Mouse (Mus musculus): ENCODE measurements around the gene Sulf2.

Sulf2 gene

DNA sequence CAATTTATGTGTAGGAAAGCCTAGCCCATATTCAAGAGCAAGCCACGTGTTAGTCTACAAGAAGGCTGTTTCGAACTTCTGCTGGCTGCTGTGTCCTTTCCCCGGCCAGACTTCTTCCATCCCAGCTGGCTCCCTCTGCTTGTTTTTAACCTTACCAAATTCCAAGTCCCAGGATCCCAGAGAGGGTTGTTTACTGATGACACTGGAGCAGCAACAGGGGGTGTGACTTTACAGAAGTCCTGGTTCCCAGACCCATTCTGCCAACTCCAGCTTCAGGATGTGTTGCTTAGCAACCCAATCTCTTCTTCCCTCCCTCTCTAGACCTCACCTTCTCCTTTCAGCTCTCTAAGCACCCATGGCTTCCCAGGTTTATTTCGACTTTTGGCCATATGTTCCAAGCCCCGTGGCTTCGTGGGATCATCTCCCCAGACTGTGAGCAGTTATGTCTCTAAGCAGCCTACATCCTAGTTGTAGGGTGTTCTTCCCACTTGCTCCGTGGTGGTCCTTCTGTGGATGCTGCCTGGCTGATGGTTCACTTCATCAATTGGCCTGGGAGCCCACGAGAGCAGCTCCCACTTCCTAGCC lies 20.2 kb upstream of the Sulf2 start:
- no peak for DNase-seq (ENCODE audit: low spot score)

- no peak for DNase-seq (ENCODE audit: low spot score)
These were observed 19.7 kb upstream of the Sulf2 start for GRCm38 (mm10) chr2:166175145-166175544.

GRCm38 (mm10) chr2:166173169-166173568 lies 17.7 kb upstream of the Sulf2 start:
- DNase-seq (ENCODE audit: low spot score) = no peak

DNA sequence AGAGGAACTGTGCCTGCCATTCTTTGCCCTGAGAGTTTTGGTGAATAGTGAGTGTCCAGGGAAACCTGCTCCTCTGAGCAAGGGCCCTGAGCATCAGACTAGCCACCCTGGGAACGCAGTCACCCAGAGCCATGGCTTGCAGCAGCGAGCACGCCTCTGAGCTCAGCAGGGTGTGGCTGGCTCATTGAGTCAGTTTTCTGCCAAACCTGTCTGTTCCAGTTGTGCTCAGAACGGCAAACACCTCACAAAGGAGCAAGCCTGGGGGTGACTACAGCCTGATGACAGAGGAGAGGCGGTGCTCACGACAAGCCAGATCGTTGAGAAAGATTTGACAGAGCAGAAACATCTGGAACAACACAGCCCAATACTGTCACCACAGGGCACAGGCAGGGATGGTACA lies 14.7 kb upstream of the Sulf2 start:
- DNase-seq (ENCODE audit: low spot score) = no peak

DNA sequence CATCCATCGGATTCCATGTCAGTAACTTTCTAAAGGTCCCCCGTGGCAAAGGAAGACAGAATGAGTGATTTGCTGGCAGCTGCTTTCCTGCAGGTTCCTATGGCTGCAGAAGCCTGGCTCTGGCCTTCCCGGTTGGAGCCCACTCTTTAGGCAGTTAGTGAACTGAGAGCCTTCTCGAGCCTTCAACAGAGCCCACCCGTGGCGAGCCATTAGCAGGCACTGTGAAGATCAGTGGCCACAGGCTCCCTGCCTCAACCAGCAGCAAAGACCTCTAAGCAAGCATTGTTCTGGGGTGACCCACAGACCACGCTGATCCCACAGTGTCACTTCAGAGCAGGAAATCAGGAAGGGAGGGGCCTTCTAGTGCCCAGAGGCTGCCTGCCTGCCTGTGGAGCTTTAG lies 13.4 kb upstream of the Sulf2 start:
- DNase-seq (ENCODE audit: low spot score) = no peak

DNA sequence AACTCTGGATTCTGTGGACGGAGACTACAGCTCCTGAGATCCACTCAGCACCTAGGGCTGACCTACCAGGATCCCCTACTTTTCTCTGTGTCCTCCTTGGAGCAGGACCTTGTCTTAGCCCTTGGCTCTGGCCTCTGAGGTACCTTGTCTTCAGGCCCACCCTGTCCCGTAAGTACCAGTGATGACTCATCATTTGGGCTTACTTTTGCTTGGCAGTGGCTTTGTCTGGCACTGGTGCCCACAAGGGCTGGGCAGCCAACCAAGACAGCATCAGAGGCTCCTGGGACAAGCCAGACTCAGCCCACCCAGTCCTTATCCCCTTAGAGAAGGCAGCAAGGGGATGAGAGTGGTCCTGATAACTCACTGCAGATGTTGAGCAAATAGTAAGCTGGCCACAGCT lies 11.9 kb upstream of the Sulf2 start:
- DNase-seq (ENCODE audit: low spot score) = no peak

- no peak for DNase-seq (ENCODE audit: low spot score)
These were observed 9.9 kb upstream of the Sulf2 start for GRCm38 (mm10) chr2:166165396-166165795.

DNA sequence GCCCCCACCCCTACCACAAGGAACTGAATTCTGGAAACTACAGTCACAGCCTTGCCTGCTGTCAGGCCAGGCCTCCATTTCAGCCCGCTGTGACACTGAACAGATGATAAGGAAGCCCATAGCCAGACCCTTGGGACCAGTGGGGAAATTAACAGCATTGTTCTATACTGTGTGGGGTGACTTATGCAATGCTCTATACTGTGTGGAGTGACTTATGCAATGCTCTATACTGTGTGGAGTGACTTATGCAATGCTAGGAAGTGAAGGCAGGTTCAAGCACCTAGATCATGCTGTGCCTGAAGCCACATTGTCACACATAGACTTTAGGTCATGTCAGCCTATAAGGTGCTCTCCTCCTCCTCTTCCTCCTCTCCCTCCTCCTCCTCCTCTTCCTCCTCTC lies 9.1 kb upstream of the Sulf2 start:
- DNase-seq (ENCODE audit: low spot score) = no peak

- DNase-seq (ENCODE audit: low spot score) = no peak
These were observed 8.5 kb upstream of the Sulf2 start for GRCm38 (mm10) chr2:166163917-166164316.

GRCm38 (mm10) chr2:166163252-166163651 lies 7.8 kb upstream of the Sulf2 start:
- DNase-seq (ENCODE audit: low spot score) = no peak

DNA sequence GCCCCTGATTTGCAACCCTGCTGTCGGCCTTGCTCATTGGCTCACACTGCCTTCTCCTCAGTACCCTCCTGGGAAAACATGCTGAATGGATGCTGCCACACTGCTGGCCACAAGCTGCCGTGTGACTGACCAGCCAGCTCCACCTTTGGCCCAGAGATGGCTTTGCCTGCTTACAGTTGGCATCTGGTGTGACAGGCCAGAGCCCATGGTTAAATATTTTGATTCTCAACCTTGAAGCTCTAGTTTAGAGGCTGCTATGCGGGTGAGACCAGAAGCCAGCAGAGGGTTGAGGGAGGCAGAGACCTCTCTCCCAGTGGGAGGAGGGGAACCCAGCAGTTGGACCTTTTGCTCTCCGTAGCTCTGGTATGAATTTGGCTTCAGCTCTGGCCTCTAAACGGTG lies 6.7 kb upstream of the Sulf2 start:
- no peak for DNase-seq (ENCODE audit: low spot score)

- DNase-seq (ENCODE audit: low spot score) = no peak
These were observed 3.8 kb upstream of the Sulf2 start for GRCm38 (mm10) chr2:166159276-166159675.

DNA sequence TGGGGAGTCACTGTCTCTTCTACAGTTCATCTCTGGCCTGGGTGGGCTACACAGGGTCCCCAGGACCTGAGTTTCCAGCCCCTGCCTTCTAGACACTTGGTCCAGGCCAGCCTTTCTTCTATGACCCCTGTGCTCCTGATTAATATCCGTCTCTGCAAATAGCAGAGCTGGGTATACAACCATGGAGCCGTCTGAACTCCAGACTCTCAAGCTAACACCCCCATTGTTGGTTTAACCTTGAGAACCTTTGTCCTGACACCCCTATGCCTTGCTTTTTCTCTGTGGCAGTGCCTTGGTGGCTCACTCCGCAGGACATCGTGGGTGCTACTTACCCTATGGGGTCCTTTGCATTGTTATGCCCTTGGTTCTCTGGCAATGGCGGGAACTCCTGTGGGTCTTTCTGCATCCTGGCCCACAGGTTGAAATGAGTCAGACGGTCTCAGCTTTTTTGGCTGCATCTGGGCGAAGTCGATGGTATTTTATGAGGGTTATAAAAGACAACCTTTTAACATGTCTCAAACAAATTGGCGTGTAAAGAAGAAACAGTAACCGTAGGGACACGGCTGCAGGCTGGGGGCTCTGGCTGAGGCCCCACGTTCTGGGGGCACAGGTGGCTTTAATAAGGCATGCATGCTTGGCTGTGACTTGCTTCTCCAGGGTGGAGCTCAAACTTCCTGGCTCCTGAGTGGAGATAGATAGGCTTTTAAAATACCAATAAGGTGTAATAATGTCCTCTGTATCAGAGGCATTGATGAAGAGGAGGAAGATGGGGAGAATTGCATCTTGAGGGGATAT lies 2.5 kb upstream of the Sulf2 start:
- DNase-seq (ENCODE audit: low spot score) = no peak

GRCm38 (mm10) chr2:166157144-166157543 lies 1.7 kb upstream of the Sulf2 start:
- DNase-seq (ENCODE audit: low spot score) = no peak

DNA sequence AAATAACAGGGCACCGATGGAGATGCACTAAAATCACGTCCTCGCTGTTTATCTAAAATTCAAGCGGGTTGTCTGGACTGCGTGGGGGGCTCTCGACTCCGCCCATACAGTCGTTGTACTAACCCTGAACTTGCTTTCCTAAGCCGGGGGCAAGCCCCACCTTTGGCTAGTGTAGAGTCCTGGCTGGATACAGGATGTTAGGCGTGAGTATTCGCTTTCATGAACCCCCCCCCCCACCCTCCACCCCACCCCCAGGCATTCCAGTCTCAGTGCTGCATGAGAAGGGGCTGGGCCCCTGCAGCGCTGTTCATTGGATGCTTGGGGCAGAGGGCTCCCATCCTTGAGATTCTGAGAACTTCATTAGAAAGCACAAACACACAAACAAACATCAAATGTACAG lies 659 bp upstream of the Sulf2 start:
- no peak for DNase-seq (ENCODE audit: low spot score)

DNA sequence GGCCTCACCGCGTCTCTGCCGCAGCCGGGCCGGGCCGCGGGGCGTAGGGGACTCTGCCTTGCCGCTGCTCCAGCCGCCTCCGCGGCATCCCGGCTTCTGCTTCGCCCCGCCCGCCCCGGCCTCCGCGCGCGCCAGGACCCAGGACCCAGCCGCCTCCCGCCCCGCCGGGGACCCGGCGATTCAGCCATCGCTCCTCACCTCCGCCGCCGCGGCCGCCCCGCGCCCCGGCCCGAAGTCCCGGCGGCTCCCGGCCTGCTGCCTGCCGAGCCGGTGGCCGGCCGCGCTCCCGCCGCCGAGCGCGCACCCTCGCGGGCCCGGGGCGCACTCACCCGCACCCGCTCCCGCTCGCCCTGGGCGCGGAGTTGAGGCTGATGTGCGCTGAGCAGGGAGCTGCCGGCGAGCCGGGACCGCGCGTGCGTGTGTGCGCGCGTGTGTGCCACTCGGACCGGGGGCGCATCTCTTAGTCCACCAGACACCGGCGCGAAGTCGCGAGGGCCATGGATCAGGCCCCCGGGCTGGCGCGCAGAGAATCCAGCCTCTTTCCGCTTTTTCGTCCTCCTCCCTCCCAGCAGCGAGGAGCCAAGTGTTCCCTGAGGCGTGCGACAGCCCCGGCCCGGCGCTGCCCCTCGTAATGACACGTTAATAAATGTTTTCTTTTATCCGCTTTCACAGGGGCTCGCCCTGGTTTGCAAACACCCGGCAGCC lies 562 bp downstream of the Sulf2 start:
- no peak for DNase-seq (ENCODE audit: low spot score)

DNA sequence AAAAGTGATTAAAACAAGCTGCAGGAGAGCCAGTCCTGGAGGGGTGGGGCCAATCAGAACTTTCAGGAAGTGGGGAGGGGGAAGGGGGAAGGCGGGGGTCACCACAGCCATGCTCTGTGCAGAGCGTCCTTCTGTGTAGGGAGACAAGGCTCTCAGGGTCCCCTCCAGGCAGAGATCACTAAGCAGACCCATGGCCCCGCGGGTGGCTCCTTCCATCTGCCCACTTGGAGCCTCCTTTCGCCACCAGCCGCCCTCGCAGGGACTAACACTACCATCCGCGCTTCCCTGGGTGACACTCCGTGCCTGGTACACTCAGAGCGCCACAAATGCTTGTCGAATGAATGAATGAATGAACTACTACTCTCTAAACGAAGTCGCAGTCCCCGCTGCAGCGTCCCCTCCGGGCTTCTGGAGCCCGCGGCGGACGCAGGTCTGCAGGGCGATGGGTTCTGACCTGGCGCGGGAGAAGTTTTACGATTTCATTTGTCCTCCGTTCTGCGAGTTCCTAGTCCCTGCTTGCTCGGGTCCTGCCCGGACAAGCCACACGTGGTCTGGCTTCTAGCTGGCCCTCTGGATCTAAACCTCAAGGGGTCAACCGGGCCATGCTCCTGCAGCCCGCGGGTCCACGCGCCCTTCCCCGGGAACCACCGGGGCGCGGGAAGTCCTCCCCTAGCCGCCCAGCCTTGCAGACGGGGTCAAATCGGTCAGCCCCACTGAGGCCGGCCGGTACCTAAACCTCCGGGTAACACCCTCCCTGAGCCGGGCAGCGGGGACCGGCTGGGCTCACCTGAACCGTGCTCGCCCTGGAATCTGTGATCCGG lies 1.4 kb downstream of the Sulf2 start:
- no peak for DNase-seq (ENCODE audit: low spot score)

DNA sequence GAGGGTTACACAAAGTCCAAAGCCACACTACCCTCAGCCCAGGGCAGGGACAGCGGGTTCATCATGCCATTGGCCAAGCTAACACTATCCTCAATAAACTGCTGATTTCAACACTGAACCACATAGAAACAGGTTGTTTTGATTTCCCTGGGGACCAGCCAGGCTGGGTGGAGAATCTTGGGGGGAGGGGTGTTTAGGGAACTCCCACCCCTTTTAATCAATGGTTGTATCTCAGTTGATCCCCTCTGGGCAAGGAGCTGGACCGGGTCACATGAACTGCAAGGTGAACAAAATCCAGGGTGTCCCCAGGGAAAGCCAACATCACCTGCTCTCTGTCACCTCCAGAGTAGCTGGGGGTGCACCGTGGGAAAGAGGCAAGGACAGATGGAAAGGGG lies 2.1 kb downstream of the Sulf2 start:
- DNase-seq (ENCODE audit: low spot score) = no peak

DNA sequence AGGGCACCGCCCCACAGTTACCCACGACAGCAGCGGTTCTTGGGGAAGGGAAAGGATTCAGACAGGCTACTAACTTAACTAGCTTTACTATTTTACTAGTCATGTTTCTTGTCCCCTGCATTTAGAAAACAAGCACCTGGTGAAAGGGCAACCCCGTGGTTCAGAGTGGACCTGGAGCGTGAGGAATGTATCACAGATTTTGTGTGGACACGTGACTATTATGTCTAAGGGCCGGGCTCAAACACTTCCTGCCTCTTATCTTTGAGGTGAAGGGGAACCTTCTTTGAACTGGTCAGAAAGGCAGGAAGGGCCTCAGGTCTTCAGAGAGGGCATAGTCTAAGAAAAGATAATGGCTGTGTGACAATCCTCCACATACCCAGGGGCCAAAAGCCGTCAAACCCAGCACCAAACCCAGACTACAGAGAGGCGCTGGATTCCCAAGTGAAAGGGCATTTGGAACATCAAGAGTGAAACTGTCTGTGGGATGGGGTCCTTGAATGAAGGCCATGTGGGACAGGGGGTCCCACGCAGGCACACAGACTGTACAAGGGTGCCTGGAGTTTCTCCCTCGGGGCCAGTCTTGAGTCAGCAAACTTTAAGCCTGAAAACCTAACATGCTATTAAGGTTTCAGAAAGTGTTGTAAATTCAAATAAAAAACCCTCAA lies 2.6 kb downstream of the Sulf2 start:
- DNase-seq (ENCODE audit: low spot score) = no peak

DNA sequence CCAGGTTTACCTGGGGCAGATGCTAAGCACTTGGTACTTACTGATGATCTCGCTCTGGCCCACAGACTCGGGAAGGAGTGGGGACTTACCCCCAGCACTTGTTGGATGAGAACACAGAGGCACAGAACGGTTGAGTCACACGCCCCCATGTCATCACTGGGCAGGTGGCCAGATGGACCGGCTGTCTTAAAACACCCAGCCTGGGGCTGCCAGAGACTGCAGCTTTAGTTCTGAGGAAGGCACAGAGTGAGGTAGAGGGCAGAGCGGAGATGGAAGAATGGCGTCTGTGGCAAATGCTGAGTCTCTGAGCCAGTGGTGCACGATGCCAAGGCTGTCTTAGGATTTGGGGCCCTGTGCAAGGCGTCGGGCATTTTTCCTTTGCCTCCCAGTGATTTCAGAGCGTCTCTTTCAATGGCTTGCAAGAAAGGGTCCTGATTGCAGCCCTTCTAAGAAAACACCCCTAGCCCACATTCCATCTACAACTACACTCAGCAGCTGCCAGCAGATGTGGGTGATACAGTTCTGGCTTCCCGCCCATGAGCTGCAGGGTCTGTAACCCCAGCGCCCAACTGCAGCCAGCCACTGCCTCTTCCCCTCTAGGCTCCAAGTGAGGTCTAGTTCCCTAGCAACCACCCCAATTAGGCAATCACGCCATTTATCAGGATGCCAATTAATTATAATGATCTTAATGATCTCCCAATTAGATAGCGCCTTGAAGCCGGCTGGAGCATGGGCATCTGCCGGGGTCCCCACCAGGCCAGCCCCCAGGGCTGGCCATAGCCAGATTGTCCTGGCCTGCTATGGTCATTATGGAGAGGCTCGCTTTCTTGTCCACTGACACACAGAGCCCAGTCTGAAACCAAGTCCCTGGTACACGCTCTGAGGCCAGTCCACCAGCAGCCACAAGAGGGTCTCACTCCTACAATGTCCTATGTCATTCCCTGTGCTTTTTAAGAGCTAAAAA lies 3.7 kb downstream of the Sulf2 start:
- DNase-seq (ENCODE audit: low spot score) = no peak

GRCm38 (mm10) chr2:166150584-166150983 lies 4.9 kb downstream of the Sulf2 start:
- DNase-seq (ENCODE audit: low spot score) = no peak
